Mouse (Mus musculus): ENCODE measurements around the gene Twf1.

Gene Twf1

GRCm38 (mm10) chr15:94572746-94573145 is 16.9 kb downstream of the Twf1 start:
- DNase-seq (ENCODE audit: low read depth, low spot score) = no peak

GRCm38 (mm10) chr15:94571501-94571900 is 18.2 kb downstream of the Twf1 start:
- DNase-seq (ENCODE audit: low read depth, low spot score) = no peak

GRCm38 (mm10) chr15:94568496-94569182 is 21.1 kb downstream of the Twf1 start:
- no peak for DNase-seq (ENCODE audit: low read depth, low spot score)

- no peak for DNase-seq (ENCODE audit: low read depth, low spot score)
Measured at GRCm38 (mm10) chr15:94565854-94566253, 23.8 kb downstream of the Twf1 start.

- no peak for DNase-seq (ENCODE audit: low read depth, low spot score)
Measured at GRCm38 (mm10) chr15:94564909-94565308, 24.8 kb downstream of the Twf1 start.

GRCm38 (mm10) chr15:94558895-94559656 is 30.6 kb downstream of the Twf1 start:
- no peak for DNase-seq (ENCODE audit: low read depth, low spot score)

GRCm38 (mm10) chr15:94557442-94557841 is 32.2 kb downstream of the Twf1 start:
- peak; percentile 42 for DNase-seq (ENCODE audit: low read depth, low spot score)

GRCm38 (mm10) chr15:94553536-94553935 is 36.2 kb downstream of the Twf1 start:
- no peak for DNase-seq (ENCODE audit: low read depth, low spot score)

- DNase-seq (ENCODE audit: low read depth, low spot score) = no peak
Measured at GRCm38 (mm10) chr15:94544844-94545243, 44.8 kb downstream of the Twf1 start.

GRCm38 (mm10) chr15:94544052-94544636 is 45.5 kb downstream of the Twf1 start:
- DNase-seq (ENCODE audit: low read depth, low spot score) = no peak

- peak; percentile 86 for DNase-seq (ENCODE audit: low read depth, low spot score)
Measured at GRCm38 (mm10) chr15:94543409-94544051, 46.2 kb downstream of the Twf1 start, which contains the start of the genes Pus7l and Irak4. TSS of gene Pus7l (minus strand) at chr15:94543547. TSS of gene Irak4 (plus strand) at chr15:94543643.

GRCm38 (mm10) chr15:94542567-94543408 is 46.9 kb downstream of the Twf1 start:
- no peak for DNase-seq (ENCODE audit: low read depth, low spot score)

- DNase-seq (ENCODE audit: low read depth, low spot score) = no peak
Measured at GRCm38 (mm10) chr15:94539296-94539695, 50.4 kb downstream of the Twf1 start.

GRCm38 (mm10) chr15:94535521-94535920 is 54.2 kb downstream of the Twf1 start:
- no peak for DNase-seq (ENCODE audit: low read depth, low spot score)

GRCm38 (mm10) chr15:94532956-94533355 is 56.7 kb downstream of the Twf1 start:
- DNase-seq (ENCODE audit: low read depth, low spot score) = no peak

GRCm38 (mm10) chr15:94532306-94532705 is 57.4 kb downstream of the Twf1 start:
- DNase-seq (ENCODE audit: low read depth, low spot score) = no peak

- DNase-seq (ENCODE audit: low read depth, low spot score) = no peak
Measured at GRCm38 (mm10) chr15:94530519-94530918, 59.2 kb downstream of the Twf1 start.

Data from c-Kit-negative CD71-positive TER-119-positive erythroid progenitor cells, embryonic 14.5 days (primary cell).